Mouse (Mus musculus) spleen, postnatal 14 days (tissue): ENCODE data around the gene Gm17657.
"Not testable (repeated sequence)": the region's sequence is repeated elsewhere in the genome, so short reads cannot be mapped to it uniquely, and the experiment has no call there.

ENCODE experiments used
- DNase-seq, 2 experiments: peaks; one replicate each; pipeline ENCODE4 v3.0.0; 2021 to 2022; ENCODE audit warnings: low spot score in 2 of 2

Gm17657 gene

DNA sequence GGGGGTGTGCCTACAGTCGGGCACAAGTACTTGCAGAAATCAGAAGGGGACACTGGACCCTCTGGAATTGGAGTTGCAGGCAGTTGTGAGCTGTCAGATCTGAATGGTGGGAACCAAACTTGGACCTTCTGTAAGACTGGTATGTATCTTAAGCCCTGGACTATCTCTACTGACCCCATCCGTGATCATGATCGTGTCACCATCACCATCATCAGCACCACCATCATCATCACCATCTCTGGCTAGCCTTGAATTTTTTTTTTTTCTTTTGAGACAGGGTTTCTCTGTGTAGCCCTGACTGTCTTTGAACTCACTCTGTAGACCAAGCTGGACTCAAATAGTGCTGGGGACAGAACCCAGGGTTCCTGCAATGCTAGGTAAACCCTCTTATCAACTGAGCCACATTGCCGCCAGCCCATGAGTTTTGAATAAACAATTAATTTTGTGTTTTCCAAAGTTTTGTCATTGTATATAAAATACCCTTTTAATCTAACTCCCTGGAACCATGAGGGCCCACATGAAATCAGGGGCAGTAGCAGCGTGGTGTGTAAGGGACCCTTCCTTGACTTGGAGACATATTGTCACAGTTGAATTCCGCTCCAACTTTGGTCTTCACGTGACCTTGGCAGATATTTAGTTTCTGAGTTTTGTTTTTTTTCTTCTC lies 47.3 kb downstream of the Gm17657 start:
- DNase-seq, result peak in 1 of 2 experiments; percentile 10

DNA sequence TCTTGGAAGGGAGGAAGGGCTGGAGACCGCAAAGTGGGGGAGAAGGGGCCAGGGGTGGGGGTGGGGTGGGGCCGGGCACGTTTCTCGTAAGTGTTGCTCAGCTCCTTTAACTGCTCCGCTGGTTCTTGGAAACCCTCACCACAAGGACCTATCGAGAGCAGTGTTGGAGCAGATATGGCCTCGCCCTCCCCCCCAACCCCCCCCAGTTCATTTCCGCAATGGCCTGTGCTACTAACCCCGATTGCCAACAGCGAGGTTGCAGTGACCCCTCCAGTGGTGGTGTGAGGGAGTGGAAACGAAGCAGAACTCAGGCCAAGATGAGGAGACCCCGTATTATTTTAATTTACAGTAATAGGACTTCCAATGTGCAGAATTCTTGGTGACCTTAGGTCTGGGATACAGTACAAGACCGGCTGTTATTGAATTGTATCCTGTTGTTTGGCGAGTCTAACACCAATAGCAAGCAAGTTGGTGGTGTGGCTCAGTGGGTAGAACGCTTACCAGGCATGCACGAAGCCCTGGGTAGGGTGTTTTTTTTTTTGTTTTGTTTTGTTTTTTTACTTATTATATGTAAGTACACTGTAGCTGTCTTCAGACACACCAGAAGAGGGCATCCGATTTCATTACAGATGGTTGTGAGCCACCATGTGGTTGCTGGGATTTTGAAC lies 48.5 kb downstream of the Gm17657 start:
- DNase-seq, result peak in 1 of 2 experiments; percentile 19

DNA sequence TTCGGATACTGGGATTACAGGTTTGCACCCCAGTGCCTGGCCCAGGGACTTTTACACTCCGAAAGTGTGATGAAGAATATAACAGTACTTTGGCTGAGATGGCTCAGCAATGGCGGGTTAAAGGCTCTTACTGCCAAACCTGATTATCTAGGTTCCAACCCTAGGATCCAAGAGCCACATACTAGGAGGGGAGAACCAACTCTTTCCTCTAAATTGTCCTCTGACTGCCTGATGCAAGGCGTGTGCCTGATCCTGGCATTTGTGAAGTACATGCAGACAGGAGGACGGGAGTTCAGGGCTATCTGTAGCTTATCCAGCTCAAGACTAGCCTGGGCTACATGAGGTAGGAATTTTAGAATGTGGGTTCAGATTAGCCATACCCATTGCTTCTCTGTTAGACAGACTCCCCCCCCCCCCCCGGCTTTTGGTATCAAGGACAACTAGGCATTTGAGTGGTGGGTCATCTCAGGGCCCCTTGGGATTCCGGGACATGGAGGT lies 49.1 kb downstream of the Gm17657 start:
- DNase-seq, result no peak

DNA sequence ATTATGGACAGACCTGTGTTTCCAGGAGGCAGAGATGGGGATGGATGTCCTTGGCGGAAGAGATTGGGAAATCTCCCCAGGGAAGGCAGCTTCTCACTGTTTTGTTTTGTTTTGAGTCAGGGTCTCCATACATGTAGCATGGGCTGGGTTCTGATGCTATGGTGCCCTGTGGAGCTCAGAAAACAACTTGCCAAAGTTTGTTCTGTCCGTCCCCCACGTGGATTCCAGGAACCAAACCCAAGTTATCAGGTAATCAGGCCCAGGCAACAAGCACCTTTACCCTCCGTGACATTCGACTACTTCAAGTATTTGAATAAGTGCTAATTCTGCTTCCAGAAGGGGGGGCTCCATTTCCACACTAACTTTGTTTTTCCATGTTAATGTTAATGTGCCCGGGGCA lies 49.9 kb downstream of the Gm17657 start:
- no peak for DNase-seq

DNA sequence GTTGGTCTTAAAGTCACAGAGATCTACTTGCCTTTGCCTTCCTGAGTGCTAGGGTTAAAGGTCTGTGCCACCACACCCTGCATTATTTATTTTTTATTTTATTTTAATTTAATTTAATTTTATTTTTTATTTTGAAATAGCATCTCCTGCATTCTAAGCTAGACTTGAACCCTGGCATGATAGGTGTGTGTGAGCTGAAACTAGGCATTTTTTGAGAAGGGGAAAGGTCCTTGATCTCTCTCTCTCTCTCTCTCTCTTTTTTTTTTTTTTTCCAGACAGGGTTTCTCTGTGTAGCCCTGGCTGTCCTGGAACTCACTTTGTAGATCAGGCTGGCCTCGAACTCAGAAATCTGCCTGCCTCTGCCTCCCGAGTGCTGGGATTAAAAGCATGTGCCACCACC lies 50.5 kb downstream of the Gm17657 start:
- not testable (repeated sequence) for DNase-seq

DNA sequence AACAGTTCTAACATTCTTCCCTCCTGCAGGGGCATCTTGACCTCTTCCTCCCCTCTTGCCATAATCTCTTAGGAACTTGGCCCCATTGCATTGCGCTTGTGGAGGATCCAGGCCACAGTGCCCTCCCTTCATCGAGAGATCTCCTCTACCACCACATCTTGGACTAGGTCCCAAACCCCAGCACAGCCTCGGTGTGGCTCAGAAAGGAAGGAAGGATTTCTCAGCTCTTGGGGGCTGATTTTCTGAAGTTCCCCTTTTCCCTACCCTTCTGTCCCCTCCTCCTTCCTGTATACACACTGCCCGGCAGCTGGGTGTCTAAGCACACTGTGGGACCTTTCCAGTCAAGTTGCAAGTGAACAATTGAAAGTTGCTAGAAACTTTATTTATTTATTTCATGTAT lies 51.4 kb downstream of the Gm17657 start:
- DNase-seq, result peak in 1 of 2 experiments; percentile 9

DNA sequence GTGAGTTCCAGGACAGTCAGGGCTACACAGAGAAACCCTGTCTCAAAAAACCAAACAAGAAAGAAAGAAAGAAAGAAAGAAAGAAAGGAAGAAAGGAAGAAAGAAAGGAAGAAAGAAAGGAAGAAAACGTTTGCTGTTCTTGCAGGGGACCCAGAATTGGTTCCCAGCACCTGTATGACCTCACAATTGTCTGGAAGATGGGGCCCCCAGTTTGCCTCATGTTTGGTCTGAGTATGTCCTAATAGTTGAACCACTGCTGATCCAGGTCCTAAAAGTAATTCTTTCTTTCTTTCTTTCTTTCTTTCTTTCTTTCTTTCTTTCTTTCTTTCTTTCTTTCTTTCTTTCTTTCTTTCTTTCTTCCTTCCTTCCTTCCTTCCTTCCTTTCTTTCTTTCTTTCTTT lies 52.0 kb downstream of the Gm17657 start:
- DNase-seq, result not testable (repeated sequence)

DNA sequence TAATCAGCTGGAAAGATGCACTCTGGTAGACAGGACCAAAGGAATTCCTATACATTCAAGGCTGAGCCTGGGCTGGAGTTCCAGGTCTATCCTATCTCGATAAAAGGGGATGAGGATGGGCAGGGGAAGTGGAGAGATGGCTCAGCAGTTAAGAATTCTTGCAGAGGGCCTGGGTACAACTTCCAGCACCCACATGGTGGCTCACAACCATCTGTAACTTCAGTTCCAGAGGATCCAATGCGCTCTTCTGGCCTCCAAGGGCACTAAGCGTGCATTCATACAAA lies 52.4 kb downstream of the Gm17657 start:
- DNase-seq, result no peak

DNA sequence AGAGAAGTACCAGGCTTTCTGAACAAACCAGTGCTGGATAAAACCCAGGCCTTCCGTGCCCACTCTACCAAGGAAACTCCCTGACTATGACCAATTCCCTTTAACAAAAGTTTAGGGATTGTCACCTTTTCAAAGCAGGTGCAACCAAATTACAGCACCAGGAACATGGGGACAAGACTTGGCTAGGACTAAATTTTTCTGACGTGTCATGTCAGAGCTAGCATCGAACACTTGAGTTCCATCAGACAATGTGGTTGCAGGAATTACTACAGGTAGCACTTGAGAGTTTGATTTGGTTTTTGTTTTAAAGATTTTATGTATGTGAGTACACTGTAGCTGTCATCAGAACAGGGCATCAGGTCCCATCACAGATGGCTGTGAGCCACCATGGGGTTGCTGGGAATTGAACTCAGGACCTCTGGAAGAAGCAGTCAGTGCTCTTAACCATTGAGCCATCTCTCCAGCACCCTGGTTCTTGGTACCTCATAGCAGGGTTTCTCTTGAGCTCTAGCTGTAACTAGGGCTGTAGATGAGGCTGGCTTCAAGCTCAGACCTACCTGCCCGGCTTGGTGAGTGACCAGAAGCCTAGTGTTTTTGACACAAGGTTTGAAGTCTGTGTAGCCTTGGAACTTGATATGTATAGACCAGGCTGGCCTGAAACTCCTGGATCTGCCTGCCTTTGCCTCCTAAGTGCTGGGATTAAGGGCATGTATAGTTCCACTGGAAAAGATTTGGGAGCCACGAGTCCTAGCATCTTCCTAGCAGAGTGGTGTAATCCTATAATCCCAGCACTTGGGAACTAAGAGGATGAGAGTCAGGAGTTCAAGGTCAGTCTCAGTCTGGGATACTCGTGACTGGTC lies 53.0 kb downstream of the Gm17657 start:
- no peak for DNase-seq

DNA sequence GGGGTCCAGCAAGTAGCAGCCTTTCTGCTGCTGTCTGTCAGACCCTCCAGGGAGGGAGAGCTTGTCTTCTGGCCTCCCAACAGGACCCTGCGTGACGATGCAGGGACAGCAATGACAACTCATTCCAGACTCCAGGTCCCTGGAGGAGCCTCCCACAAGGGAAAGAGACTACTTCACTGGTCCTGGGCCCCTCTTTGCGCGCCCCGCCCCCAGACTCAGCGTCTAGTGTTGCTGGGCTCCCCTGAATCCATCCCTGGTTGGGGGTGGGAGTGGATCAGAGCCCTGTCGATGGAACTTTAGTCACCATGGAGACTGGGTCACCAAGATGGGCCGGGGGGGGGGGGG lies 54.7 kb downstream of the Gm17657 start:
- DNase-seq, result no peak

DNA sequence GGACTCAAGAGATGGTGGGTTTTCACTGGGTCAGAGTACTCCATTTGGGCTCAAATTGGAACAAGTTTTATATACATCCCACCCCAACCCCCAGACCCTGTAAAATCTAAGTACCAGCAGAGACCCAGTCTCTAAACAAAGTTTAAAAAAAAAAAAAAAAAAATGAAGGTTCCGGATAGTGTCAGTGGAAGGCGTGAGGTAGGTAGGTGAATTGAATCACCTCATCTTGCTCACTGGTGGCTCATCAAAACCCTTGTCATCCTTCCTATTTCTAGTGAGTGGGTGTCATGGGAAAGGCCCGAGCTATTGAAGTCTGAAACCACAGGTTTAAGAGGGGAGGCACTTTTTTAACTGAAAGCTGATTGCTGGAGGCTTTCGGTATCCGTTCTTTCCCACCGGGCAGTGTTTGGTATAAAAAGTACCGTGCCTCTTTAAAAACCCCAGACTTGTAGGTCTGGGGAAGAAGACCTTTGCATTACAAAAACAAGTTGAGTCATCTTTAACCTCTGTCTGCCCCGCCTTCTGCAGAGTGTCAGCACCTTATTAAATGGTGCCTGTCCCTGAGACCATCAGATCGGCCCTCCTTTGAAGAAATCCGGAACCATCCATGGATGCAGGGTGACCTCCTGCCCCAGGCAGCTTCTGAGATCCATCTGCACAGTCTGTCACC lies 55.2 kb downstream of the Gm17657 start:
- DNase-seq, result peak in 1 of 2 experiments; percentile 16

DNA sequence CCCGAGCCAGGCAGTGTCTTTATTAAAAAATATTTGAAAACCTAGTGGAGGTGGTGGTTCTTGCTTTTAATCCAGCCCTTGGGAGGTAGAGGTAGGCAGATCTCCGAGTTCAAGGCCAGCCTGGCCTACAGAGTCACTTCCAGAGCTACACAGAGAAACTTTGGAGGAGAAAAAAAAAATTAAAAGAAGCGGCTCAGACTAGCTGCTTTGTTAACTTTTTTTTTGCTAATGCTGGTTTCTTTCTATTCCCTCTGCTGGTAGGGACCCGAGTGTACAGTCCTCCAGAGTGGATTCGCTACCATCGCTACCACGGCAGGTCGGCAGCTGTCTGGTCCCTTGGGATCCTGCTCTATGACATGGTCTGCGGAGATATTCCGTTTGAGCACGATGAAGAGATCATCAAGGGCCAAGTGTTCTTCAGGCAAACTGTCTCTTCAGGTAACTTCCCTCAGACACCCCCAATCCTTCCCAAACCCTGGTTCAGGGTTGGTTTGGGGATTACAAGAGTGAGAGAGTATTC lies 55.9 kb downstream of the Gm17657 start:
- DNase-seq, result no peak

DNA sequence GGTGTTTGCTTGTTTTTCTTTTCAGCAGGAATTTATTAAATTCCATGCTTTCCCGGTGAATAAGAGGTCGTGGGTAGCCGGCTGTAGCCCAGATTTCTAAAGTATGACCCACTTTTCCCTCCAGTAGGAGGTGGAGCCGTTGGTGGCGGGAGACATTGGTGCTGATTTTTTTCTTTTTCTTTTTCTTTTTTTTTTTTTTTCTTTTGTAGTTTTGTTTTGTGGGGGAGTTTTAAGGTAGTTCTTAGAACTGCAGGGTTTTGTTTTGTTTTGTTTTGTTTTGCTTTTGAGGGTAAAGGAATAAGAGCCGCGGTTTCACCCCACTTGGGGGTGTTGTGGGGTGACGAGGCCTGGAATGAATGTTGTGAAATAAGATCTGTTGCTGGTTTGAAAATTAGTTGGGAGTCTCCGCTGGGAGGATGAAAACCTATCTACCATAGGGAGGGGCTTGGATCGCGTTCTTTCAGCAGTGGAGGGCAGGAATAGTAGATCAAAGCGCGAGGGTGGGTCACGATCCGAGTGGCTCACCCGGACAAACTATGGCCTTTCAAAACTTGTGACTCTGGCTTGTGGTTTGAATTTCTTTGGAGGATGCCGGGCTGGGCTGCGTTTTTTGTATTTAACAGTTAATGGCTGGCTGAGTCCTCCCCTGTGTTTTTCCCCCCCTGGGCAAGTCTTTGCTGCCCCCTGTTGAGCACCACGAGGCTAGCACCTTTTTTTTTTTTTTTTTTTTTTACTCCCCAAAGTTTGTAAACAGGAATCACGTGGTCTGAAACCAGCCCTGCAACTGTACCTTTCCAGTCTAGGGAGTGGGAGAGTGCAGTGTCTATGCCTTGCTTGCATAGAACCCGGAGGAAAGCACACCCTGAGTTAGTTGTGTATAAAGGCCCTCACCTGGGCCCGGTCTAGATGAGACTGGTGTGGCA lies 56.9 kb downstream of the Gm17657 start:
- peak; percentile 44 to 65 for DNase-seq

DNA sequence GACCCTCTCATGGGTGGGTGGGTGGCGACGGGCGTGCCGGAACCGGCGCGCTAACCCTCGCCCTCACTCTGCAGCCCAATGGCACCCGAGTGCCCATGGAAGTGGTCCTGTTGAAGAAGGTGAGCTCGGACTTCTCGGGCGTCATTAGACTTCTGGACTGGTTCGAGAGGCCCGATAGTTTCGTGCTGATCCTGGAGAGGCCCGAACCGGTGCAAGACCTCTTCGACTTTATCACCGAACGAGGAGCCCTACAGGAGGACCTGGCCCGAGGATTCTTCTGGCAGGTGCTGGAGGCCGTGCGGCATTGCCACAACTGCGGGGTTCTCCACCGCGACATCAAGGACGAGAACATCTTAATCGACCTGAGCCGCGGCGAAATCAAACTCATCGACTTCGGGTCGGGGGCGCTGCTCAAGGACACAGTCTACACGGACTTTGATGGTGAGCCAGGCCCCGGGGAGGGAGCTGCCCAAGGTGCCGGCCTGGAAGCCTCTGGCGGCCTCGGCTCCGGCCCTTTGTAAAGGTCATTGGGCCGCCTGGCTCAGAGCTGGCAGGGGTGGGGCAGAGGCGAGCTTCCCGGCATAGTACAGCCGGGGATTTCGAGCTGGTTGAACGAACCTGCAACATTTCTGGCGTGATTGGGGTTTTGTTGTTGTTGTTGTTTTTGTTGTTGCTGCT lies 57.7 kb downstream of the Gm17657 start:
- no peak for DNase-seq

DNA sequence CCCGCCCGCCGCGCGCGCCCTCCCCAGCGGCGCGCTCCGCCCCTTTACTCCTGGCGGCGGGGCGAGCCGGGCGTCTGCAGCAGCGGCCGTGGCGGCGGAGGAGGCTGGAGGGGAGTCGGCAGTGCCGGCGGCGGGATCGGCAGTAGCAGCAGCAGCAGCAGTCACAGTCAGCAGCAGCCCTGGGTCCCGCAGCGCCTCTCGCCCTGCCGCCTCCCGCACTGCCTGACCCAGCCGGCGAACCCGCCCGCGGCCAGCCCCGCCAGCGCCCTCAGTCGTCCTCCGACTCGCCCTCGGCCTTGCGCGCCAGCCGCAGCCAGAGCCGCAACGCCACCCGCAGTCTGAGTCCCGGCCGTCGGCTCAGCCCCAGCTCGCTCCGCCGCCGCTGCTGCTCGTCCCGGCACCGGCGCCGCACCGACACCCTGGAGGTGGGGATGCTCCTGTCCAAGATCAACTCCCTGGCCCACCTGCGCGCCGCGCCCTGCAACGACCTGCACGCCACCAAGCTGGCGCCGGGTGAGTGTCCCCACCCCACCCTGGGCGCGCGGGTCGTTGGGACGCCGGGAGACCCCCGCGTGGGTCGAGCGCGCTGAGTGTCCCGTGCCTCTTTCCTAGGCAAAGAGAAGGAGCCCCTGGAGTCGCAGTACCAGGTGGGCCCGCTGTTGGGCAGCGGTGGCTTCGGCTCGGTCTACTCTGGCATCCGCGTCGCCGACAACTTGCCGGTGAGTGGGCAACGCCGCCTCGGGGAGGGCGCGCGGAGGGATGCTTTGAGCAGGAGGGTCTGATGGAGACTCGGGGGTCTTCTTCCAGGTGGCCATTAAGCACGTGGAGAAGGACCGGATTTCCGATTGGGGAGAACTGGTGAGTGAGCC lies 58.5 kb downstream of the Gm17657 start, which contains the start of gene Pim1:
Gene Pim1, plus strand, starts transcription at position 41 of the 869 bp plus-strand sequence.
- peak; percentile 52 to 64 for DNase-seq

DNA sequence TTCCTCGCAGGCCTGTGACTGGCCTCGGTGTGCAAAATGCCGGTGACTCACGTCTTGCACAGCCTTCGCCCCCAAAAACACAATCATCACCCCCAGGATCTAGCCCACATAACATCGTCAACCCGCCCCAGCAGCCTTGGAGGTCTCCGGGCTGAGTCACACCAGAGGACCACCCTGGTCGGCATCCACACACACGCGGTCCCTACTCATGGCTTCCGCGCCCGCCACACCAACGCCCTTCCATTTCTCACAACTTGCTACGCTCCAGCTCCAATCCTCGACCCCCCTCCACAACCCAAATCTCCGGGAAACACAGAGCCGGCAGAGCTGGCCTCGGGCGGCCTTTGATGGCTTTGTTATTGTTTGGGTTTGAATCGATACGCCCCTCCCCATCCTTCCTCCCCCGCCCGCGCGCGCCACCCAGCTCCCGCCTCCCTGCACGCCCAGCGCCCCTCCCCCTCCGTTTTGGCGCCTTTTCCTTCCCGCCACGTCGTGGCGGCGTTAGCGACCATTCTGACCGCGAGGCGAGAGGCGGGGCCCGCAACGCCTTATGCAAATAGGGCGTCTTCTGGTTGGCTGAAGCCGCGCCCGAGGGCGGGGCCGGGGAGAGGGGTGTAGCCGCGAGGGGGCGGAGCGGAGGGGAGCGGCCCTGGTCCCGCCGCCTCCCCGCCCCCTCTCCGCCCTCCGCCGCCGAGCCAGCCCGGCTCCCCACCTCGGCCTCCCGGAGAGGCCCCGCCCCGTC lies 59.3 kb downstream of the Gm17657 start:
- DNase-seq, result peak; percentile 97

DNA sequence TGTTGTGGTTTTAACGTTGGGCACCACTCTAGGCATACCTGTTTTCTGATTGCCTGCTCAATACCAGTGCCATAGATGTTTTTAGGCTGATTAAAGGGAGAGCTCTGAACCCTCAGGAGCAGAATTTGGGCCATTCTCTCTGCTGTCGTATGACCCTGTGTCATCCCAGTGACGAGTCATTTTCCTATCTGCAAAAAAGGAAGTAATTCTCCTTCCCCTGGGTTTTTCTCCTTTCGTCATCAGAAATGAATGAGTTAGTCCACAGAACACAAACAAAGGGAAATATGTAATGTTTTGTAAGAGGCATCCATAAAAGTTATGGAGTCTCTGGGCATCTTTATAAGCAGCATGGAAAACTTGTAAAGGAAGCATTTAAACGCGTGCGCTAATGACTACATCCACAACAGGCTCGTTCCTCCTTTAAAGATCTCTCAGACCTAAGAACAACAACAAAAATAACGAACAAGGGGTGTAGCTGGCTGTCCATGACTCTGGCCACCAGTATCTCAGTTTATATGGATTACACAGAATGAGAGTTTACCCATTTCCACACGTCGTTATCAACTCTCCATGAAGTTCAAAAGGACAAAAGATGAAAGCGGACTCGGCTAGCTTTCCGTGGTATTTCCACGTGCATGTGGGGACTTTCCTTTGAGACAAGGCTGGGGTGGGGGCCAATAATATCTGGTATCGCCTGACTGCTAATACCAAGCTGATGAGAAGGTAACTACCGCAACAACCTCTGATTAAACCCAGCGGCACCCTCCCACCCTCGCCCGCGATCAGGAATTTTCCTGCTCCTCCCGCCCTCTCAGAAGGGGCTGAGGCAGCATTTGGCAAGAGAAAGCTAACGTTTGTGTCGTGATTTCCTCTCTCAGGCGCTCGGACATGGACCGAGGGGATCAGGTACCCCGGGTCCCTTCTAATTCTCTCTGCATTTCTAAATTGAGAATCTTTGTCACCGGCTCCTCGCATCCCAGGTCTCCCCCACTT lies 60.2 kb downstream of the Gm17657 start:
- no peak for DNase-seq
